Mouse (Mus musculus) fibroblast of lung, adult 2 months (primary cell): Measurements from ENCODE around the gene Gm906.
A peak's percentile ranks its signal among the peaks of the same experiment; 100 is the strongest.
"Not testable (repeated sequence)": the region's sequence is repeated elsewhere in the genome, so short reads cannot be mapped to it uniquely, and the experiment has no call there.

Source experiments
- DNase-seq: peaks from one replicate; pipeline ENCODE4 v3.0.0-alpha.2; 2011; ENCODE audit warnings: low read depth

Gm906 gene

GRCm38 (mm10) chr13:50250208-50250607 lies at the start of gene Gm906:
Gene Gm906, minus strand, starts transcription at chr13:50250308.
- not testable (repeated sequence) for DNase-seq

- DNase-seq = not testable (repeated sequence)
These were observed 33.2 kb upstream of the Gm906 start for GRCm38 (mm10) chr13:50283308-50283707.

- no peak for DNase-seq
These were observed 13.6 kb downstream of the Gm906 start for GRCm38 (mm10) chr13:50236487-50236886.

GRCm38 (mm10) chr13:50211842-50212241 lies 38.3 kb downstream of the Gm906 start:
- DNase-seq = peak; percentile 5

- DNase-seq = not testable (repeated sequence)
These were observed 39.9 kb downstream of the Gm906 start for GRCm38 (mm10) chr13:50210191-50210590.

GRCm38 (mm10) chr13:50209651-50210050 lies 40.5 kb downstream of the Gm906 start:
- DNase-seq = not testable (repeated sequence)

- DNase-seq = no peak
These were observed 42.1 kb downstream of the Gm906 start for GRCm38 (mm10) chr13:50207966-50208365.

- DNase-seq = not testable (repeated sequence)
These were observed 53.3 kb downstream of the Gm906 start for GRCm38 (mm10) chr13:50196831-50197230.
